Mouse (Mus musculus): Measurements from ENCODE around the gene Fut8.

GRCm38 (mm10) chr12:77208576-77209180 lies 29.2 kb upstream of the Fut8 start:
- TF ChIP-seq TAL1 (IDR thresholded peaks at IDR 0.05; ENCODE audit: low read length) (no peak), GATA1 (IDR thresholded peaks at IDR 0.05; ENCODE audit: low read length) (no peak)

Data from erythroblast, embryonic 14.5 days (primary cell).